Mouse (Mus musculus): ENCODE measurements around the gene Epb41l3. TPM values are rescaled to one million over a fixed set of nuclear protein-coding genes. Genes with fewer than 3 reads are reported as not detected.

The Epb41l3 gene
- polyA plus RNA-seq, 2 experiments = 102 to 140 TPM

GRCm38 (mm10) chr17:69187794-69188193 lies 112.3 kb downstream of the Epb41l3 start:
- Histone ChIP-seq H3K9me3 (ENCODE audit: control insufficient read depth, low read length) (no peaks in the 10 kb centered on the region), H3K36me3 (ENCODE audit: control insufficient read depth, insufficient read depth, low read length) (no peaks in the 10 kb centered on the region), H3K4me3 (replicated peaks; ENCODE audit: low read length) (no peak overlapping the region), H3K9ac (ENCODE audit: low read depth, low read length, severe bottlenecking) (no peak overlapping the region), H3K4me2 (replicated peaks; ENCODE audit: low read depth, low read length, severe bottlenecking) (no peak overlapping the region), H3K27ac (replicated peaks; ENCODE audit: low read depth, low read length) (no peak overlapping the region), H3K27me3 (ENCODE audit: control insufficient read depth, insufficient read depth, low read length) (no peaks in the 10 kb centered on the region), H3K4me1 (ENCODE audit: control insufficient read depth, insufficient read depth, low read length) (peaks cover 8% of the 10 kb centered on the region)
- DNase-seq (ENCODE audit: low spot score) (no peak), ATAC-seq (ENCODE audit: low FRiP score, low read depth) (no peak)
- WGBS = 36% methylated on average over 3 of the region's 3 CpGs
- no peak for TF ChIP-seq POLR2A (IDR thresholded peaks at IDR 0.05; ENCODE audit: borderline replicate concordance, extremely low read depth, insufficient read depth, insufficient read length)

- no peak for TF ChIP-seq POLR2A (IDR thresholded peaks at IDR 0.05; ENCODE audit: borderline replicate concordance, extremely low read depth, insufficient read depth, insufficient read length)
- WGBS = 14% methylated on average over 2 of the region's 2 CpGs
- no peaks in the 10 kb centered on the region for H3K36me3 ChIP-seq (ENCODE audit: control insufficient read depth, insufficient read depth, low read length)
- H3K9ac ChIP-seq (ENCODE audit: low read depth, low read length, severe bottlenecking) = no peak overlapping the region
- no peak overlapping the region for H3K4me3 ChIP-seq (replicated peaks; ENCODE audit: low read length)
- no peaks in the 10 kb centered on the region for H3K27me3 ChIP-seq (ENCODE audit: control insufficient read depth, insufficient read depth, low read length)
- H3K9me3 ChIP-seq (ENCODE audit: control insufficient read depth, low read length) = no peaks in the 10 kb centered on the region
- H3K4me1 ChIP-seq (ENCODE audit: control insufficient read depth, insufficient read depth, low read length) = peaks cover 18% of the 10 kb centered on the region
- no peak overlapping the region for H3K27ac ChIP-seq (replicated peaks; ENCODE audit: low read depth, low read length)
- ATAC-seq (ENCODE audit: low FRiP score, low read depth) (no peak), DNase-seq (ENCODE audit: low spot score) (no peak)
- H3K4me2 ChIP-seq (replicated peaks; ENCODE audit: low read depth, low read length, severe bottlenecking) = no peak overlapping the region
Observed at GRCm38 (mm10) chr17:69192863-69193493, 117.5 kb downstream of the Epb41l3 start.

- ATAC-seq (ENCODE audit: low FRiP score, low read depth) (no peak; the same call in 1 of the 2 replicates), DNase-seq (ENCODE audit: low spot score) (no peak)
- WGBS = 59% methylated on average over 3 of the region's 3 CpGs
- no peak for TF ChIP-seq POLR2A (IDR thresholded peaks at IDR 0.05; ENCODE audit: borderline replicate concordance, extremely low read depth, insufficient read depth, insufficient read length)
- Histone ChIP-seq H3K9me3 (ENCODE audit: control insufficient read depth, low read length) (no peaks in the 10 kb centered on the region), H3K27ac (replicated peaks; ENCODE audit: low read depth, low read length) (no peak overlapping the region), H3K4me2 (replicated peaks; ENCODE audit: low read depth, low read length, severe bottlenecking) (no peak overlapping the region), H3K4me3 (replicated peaks; ENCODE audit: low read length) (no peak overlapping the region), H3K4me1 (ENCODE audit: control insufficient read depth, insufficient read depth, low read length) (peaks cover 18% of the 10 kb centered on the region), H3K27me3 (ENCODE audit: control insufficient read depth, insufficient read depth, low read length) (no peaks in the 10 kb centered on the region), H3K36me3 (ENCODE audit: control insufficient read depth, insufficient read depth, low read length) (no peaks in the 10 kb centered on the region), H3K9ac (ENCODE audit: low read depth, low read length, severe bottlenecking) (no peak overlapping the region)
Observed at GRCm38 (mm10) chr17:69194599-69194998, 119.1 kb downstream of the Epb41l3 start.

- Histone ChIP-seq H3K4me1 (ENCODE audit: control insufficient read depth, insufficient read depth, low read length) (peaks cover 18% of the 10 kb centered on the region), H3K4me3 (replicated peaks; ENCODE audit: low read length) (no peak overlapping the region)
- WGBS = 78% methylated on average over 6 of the region's 6 CpGs
Observed at GRCm38 (mm10) chr17:69195758-69196157, 120.3 kb downstream of the Epb41l3 start.

GRCm38 (mm10) chr17:69196656-69197055 lies 121.2 kb downstream of the Epb41l3 start:
- Histone ChIP-seq H3K4me1 (ENCODE audit: control insufficient read depth, insufficient read depth, low read length) (peaks cover 17% of the 10 kb centered on the region), H3K4me3 (replicated peaks; ENCODE audit: low read length) (no peak overlapping the region), H3K9me3 (ENCODE audit: control insufficient read depth, low read length) (no peaks in the 10 kb centered on the region), H3K27me3 (ENCODE audit: control insufficient read depth, insufficient read depth, low read length) (no peaks in the 10 kb centered on the region), H3K36me3 (ENCODE audit: control insufficient read depth, insufficient read depth, low read length) (no peaks in the 10 kb centered on the region), H3K9ac (ENCODE audit: low read depth, low read length, severe bottlenecking) (no peak overlapping the region), H3K4me2 (replicated peaks; ENCODE audit: low read depth, low read length, severe bottlenecking) (no peak overlapping the region), H3K27ac (replicated peaks; ENCODE audit: low read depth, low read length) (no peak overlapping the region)
- DNase-seq (ENCODE audit: low spot score) = no peak
- 90% methylated on average over 10 of the region's 10 CpGs for WGBS
- ATAC-seq (ENCODE audit: low FRiP score, low read depth) = no peak
- TF ChIP-seq POLR2A (IDR thresholded peaks at IDR 0.05; ENCODE audit: borderline replicate concordance, extremely low read depth, insufficient read depth, insufficient read length) = no peak

More at GRCm38 (mm10) chr17:69195758-69196157, 120.3 kb downstream of the Epb41l3 start:
- no peak overlapping the region for H3K4me2 ChIP-seq (replicated peaks; ENCODE audit: low read depth, low read length, severe bottlenecking)
- no peaks in the 10 kb centered on the region for H3K9me3 ChIP-seq (ENCODE audit: control insufficient read depth, low read length)
- TF ChIP-seq POLR2A (IDR thresholded peaks at IDR 0.05; ENCODE audit: borderline replicate concordance, extremely low read depth, insufficient read depth, insufficient read length) = no peak
- ATAC-seq (ENCODE audit: low FRiP score, low read depth) (no peak), DNase-seq (ENCODE audit: low spot score) (no peak)
- no peaks in the 10 kb centered on the region for H3K36me3 ChIP-seq (ENCODE audit: control insufficient read depth, insufficient read depth, low read length)
- no peak overlapping the region for H3K27ac ChIP-seq (replicated peaks; ENCODE audit: low read depth, low read length)
- no peaks in the 10 kb centered on the region for H3K27me3 ChIP-seq (ENCODE audit: control insufficient read depth, insufficient read depth, low read length)
- H3K9ac ChIP-seq (ENCODE audit: low read depth, low read length, severe bottlenecking) = no peak overlapping the region

All from limb, embryonic 14.5 days (tissue).